Mouse (Mus musculus): ENCODE data around the gene Pgm2. TPM values are rescaled to one million over a fixed set of nuclear protein-coding genes. Genes with fewer than 3 reads are reported as not detected.

Gene Pgm2
- polyA plus RNA-seq, 1 experiment: 10.7 TPM

- TF ChIP-seq POLR2A (IDR thresholded peaks at IDR 0.05; ENCODE audit: extremely low read depth, insufficient read depth, low read length): no peak
- TF ChIP-seq CTCF (IDR thresholded peaks at IDR 0.05; ENCODE audit: extremely low read depth, insufficient read depth, low read length): no peak
- Histone ChIP-seq H3K27ac (ENCODE audit: insufficient read depth, low read length) (no peak overlapping the region), H3K4me3 (ENCODE audit: insufficient read depth, low read length) (no peak overlapping the region), H3K4me1 (ENCODE audit: control insufficient read depth, insufficient read depth, low read length) (no peaks in the 10 kb centered on the region)
Measured at GRCm38 (mm10) chr5:64070742-64071476, 21.8 kb upstream of the Pgm2 start.

DNA sequence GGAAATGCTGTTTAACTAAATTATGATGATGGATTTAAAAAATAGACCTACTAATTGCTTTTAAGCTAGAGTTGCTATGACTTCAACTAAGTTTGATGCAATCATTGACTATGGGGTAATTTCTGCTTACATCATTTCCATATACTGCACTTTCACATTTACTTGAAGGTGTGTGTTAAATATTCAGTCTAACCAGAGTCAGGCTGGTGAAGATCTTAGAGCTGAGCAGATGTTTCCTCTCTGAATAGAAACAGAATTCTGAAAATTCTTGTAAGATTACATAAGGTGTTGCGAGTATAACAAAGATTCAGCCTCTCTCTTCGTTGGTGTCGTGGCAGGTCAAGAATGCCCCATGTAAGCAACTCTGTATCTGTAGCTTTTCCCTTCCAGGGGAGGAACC is 18.3 kb upstream of the Pgm2 start:
- TF ChIP-seq CTCF (IDR thresholded peaks at IDR 0.05; ENCODE audit: extremely low read depth, insufficient read depth, low read length) (no peak), POLR2A (IDR thresholded peaks at IDR 0.05; ENCODE audit: extremely low read depth, insufficient read depth, low read length) (no peak)
- Histone ChIP-seq H3K4me1 (ENCODE audit: control insufficient read depth, insufficient read depth, low read length) (no peaks in the 10 kb centered on the region), H3K27ac (ENCODE audit: insufficient read depth, low read length) (no peak overlapping the region), H3K4me3 (ENCODE audit: insufficient read depth, low read length) (no peak overlapping the region)

DNA sequence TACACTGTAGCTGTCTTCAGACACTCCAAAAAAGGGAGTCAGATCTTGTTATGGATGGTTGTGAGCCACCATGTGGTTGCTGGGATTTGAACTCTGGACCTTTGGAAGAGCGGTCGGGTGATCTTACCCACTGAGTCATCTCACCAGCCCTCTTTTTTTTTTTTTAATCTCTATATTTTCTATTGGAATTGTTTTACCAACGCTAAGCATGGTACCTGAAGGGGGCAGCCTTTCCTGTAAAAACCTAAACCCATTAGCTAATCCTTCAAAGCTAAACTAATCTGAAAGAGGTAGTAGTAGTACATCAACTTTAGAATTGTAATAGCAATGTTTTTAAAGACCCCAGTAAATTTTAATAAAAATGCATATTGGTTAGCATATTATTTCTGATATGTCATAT is 17.2 kb upstream of the Pgm2 start:
- TF ChIP-seq CTCF (IDR thresholded peaks at IDR 0.05; ENCODE audit: extremely low read depth, insufficient read depth, low read length): no peak
- no peak for TF ChIP-seq POLR2A (IDR thresholded peaks at IDR 0.05; ENCODE audit: extremely low read depth, insufficient read depth, low read length)
- H3K4me3 ChIP-seq (ENCODE audit: insufficient read depth, low read length): no peak overlapping the region
- no peaks in the 10 kb centered on the region for H3K4me1 ChIP-seq (ENCODE audit: control insufficient read depth, insufficient read depth, low read length)
- no peak overlapping the region for H3K27ac ChIP-seq (ENCODE audit: insufficient read depth, low read length)

DNA sequence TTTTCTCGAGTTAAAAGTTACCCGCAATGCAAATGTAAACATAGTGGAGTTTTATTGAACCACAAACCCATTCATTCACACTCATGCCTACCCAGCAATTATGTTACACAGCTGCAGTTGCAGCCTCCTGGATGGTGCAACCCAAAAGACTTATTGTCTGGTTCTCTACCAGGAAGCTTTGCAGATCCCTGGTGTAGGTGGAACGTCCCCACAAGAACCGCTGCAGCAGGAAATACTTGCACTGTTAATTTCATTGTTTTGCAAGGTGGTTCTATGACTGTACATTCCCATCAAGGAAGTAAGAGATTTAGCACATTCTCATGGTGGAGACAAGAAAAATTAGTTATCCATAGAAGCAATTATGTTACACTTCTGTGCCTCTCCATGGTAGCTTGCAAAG is 15.4 kb upstream of the Pgm2 start:
- no peak overlapping the region for H3K4me3 ChIP-seq (ENCODE audit: insufficient read depth, low read length)
- H3K4me1 ChIP-seq (ENCODE audit: control insufficient read depth, insufficient read depth, low read length): no peaks in the 10 kb centered on the region
- no peak overlapping the region for H3K27ac ChIP-seq (ENCODE audit: insufficient read depth, low read length)
- no peak for TF ChIP-seq POLR2A (IDR thresholded peaks at IDR 0.05; ENCODE audit: extremely low read depth, insufficient read depth, low read length)
- no peak for TF ChIP-seq CTCF (IDR thresholded peaks at IDR 0.05; ENCODE audit: extremely low read depth, insufficient read depth, low read length)

DNA sequence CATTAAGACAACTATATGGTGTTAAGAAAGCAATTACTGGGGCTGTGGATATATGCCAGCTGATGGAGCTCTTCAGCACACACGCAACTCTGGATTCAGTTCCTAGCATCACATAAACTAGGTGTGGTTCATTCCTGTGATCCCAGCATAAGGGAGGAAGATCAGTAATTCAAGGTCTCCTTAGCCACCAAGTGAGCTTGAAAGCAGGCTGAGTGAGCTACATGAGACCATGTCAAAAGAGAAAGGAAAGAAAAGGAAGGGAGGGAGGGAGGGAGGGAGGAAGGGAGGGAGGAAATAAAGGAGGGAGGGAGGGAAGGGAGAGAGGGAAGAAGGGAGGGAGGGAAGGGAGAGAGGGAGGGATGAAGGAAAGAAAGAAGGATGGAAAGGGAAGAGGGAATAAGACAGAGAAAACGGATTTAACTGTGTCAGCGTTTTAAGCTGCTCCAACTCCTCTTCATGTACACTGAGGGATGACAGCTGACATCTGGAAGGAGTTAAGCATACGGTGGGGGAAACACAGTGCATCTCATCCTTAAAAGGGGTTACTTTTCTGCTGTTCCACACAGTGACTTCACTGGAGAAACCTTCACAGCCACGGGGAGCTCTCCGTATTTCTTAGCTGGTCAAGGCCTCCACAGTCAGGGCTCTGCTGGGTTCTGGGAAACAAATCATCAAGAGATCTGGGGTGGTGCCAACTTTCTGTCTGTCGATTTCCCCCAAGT is 13.8 kb upstream of the Pgm2 start:
- TF ChIP-seq POLR2A (IDR thresholded peaks at IDR 0.05; ENCODE audit: extremely low read depth, insufficient read depth, low read length): no peak
- TF ChIP-seq CTCF (IDR thresholded peaks at IDR 0.05; ENCODE audit: extremely low read depth, insufficient read depth, low read length): no peak
- no peaks in the 10 kb centered on the region for H3K4me1 ChIP-seq (ENCODE audit: control insufficient read depth, insufficient read depth, low read length)
- no peak overlapping the region for H3K4me3 ChIP-seq (ENCODE audit: insufficient read depth, low read length)
- H3K27ac ChIP-seq (ENCODE audit: insufficient read depth, low read length): no peak overlapping the region

DNA sequence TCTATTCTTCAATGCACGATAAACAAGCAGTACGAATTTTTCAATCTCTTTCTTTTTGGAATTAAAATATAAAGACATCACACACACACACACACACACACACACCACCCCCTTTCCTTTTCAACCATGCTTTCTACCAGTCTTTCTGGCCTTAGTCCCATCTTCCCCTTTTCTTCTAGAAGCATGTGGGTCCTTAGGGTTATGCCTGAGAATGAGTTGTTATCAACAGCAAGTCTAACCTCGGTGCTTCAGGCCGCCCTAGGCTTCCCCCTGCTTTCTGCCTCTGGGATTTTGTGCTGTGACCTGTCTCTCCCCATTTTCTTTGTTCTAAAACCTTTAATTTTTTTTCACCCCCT is 13.3 kb upstream of the Pgm2 start:
- no peak overlapping the region for H3K4me3 ChIP-seq (ENCODE audit: insufficient read depth, low read length)

DNA sequence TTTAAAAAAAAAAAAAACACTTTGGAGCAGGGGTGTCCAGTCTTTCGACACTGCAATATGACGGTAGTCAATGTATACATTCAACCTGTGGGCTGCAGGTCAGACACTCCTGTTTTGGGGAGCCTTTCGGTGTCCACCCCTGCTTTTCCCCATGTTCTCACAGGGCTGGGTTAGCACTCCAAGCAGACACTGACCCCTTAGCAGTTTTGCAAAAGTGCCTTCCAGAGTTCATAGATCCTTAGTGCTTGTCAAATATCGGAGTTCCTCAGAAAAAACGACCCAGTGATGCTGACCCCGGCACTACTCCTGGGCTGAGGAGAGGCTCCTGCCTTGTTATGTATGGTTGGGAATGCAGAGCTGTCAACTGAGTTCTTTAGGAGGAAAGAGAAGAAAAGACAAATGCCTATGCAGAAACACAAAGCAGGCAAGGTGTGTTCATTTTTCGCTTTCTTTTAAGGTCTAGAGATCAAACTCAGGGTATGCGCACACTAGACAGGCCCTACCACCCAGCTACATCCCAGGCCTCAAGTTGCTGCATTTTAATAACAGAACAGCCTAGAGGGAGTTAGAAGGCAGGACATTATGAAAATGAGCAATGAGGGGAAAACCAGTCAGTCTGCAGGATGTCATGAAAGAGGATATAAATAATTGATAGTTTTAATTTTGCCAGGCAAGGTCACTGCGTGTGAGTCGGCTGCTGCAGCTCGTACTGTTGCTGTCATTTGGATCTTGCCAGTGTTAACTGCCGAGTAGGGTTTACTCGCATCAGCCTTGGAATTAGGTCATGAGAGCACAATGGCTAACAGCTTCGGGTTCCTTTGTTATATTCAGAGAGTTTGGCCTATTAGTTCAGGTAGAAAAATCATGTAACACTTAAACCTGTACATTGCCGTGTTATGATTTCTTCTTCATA is 9.0 kb upstream of the Pgm2 start:
- no peak for TF ChIP-seq CTCF (IDR thresholded peaks at IDR 0.05; ENCODE audit: extremely low read depth, insufficient read depth, low read length)
- no peak for TF ChIP-seq POLR2A (IDR thresholded peaks at IDR 0.05; ENCODE audit: extremely low read depth, insufficient read depth, low read length)
- Histone ChIP-seq H3K4me1 (ENCODE audit: control insufficient read depth, insufficient read depth, low read length) (no peaks in the 10 kb centered on the region), H3K27ac (ENCODE audit: insufficient read depth, low read length) (no peak overlapping the region), H3K4me3 (ENCODE audit: insufficient read depth, low read length) (no peak overlapping the region)

More for the DNA sequence above, 13.3 kb upstream of the Pgm2 start:
- H3K4me1 ChIP-seq (ENCODE audit: control insufficient read depth, insufficient read depth, low read length): no peaks in the 10 kb centered on the region
- no peak overlapping the region for H3K27ac ChIP-seq (ENCODE audit: insufficient read depth, low read length)
- TF ChIP-seq POLR2A (IDR thresholded peaks at IDR 0.05; ENCODE audit: extremely low read depth, insufficient read depth, low read length) (no peak), CTCF (IDR thresholded peaks at IDR 0.05; ENCODE audit: extremely low read depth, insufficient read depth, low read length) (no peak)

DNA sequence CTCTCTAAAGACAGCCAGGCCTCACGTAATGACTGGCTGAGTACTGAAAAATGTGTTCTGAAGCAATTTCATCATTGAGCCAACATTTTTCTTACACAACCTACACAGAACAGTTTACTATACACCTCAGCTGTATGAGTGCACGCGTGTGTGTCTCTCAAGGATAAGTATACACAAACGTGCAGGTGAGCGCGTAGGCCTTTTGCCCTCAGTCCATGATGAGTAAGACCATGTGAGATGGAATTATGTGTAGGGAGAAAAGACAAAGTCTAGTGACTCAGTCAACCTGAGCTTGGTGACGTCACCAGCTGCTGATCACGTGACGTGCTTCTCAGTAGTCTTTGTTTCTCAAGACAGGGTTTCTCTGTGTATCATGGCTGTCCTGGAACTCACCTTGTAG is 7.3 kb upstream of the Pgm2 start:
- Histone ChIP-seq H3K27ac (ENCODE audit: insufficient read depth, low read length) (no peak overlapping the region), H3K4me1 (ENCODE audit: control insufficient read depth, insufficient read depth, low read length) (no peaks in the 10 kb centered on the region), H3K4me3 (ENCODE audit: insufficient read depth, low read length) (no peak overlapping the region)
- no peak for TF ChIP-seq CTCF (IDR thresholded peaks at IDR 0.05; ENCODE audit: extremely low read depth, insufficient read depth, low read length)

DNA sequence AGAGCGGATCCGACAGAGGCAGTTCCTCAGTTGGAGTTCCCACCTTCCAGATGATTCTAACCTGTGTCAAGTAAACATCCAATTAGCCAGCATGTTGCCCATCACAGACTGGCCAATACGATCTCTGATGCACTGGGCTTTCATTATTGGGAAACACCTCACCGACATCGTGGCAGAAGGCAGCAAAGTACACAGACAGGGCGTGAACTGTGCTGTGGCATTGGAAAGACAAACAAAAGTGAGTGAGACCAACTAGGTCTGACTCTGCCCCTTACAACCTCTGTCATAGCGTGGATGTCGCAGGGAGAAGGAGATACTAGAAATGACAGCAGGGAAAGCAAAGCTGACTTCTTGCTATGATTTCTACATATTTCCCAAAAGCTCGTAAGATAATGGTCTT is 4.0 kb upstream of the Pgm2 start:
- Histone ChIP-seq H3K27ac (ENCODE audit: insufficient read depth, low read length) (no peak overlapping the region), H3K4me1 (ENCODE audit: control insufficient read depth, insufficient read depth, low read length) (no peaks in the 10 kb centered on the region), H3K4me3 (ENCODE audit: insufficient read depth, low read length) (no peak overlapping the region)
- TF ChIP-seq POLR2A (IDR thresholded peaks at IDR 0.05; ENCODE audit: extremely low read depth, insufficient read depth, low read length): no peak
- TF ChIP-seq CTCF (IDR thresholded peaks at IDR 0.05; ENCODE audit: extremely low read depth, insufficient read depth, low read length): no peak

Measured in cortical plate, adult 2 months (tissue).